Mouse (Mus musculus) C2C12 (cell line): ENCODE results near the gene Car10.

ENCODE experiments used
- CEBPB ChIP-seq: IDR thresholded peaks from one replicate; pipeline ENCODE4 v1.6.1; 2011; ENCODE audit warnings: low read depth, mild to moderate bottlenecking, control low read depth, moderate library complexity
- CTCF ChIP-seq: IDR thresholded peaks from one replicate; pipeline ENCODE4 v1.5.1; 2011; ENCODE audit not compliant: control insufficient read depth, insufficient read depth, insufficient read length
- MYOD1 ChIP-seq: IDR thresholded peaks from one replicate; pipeline ENCODE4 v1.6.1; 2011; ENCODE audit warnings: low read depth; ENCODE audit not compliant: control insufficient read depth, insufficient read length
- USF1 ChIP-seq: IDR thresholded peaks from one replicate; pipeline ENCODE4 v1.6.1; 2011; ENCODE audit warnings: low read depth, mild to moderate bottlenecking, control low read depth, moderate library complexity

DNA sequence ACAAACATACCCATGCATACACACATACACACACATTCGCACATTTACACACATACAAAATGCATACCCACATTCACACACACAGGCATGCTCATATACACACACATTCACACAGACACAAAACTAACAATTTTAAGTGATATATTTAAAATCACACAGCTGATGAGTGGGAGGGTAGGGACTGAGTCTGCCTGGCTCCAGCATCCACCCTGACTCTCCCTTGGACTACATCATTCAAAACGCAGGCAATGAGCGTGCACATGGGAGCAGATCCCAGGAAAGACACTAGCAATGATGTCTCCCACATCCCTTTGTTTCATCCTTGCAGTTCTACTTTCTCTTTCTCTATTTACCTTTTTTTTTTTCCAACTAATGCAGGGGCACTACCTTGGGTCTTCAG, 548.4 kb downstream of the Car10 start:
- TF ChIP-seq CTCF (no peak), USF1 (no peak), MYOD1 (no peak), CEBPB (no peak)
